Mouse (Mus musculus): ENCODE measurements around the gene Olfr904. TPM values are rescaled to one million over a fixed set of nuclear protein-coding genes. Genes with fewer than 3 reads are reported as not detected.
"Not testable (repeated sequence)": the region's sequence is repeated elsewhere in the genome, so short reads cannot be mapped to it uniquely, and the experiment has no call there.

Gene Olfr904
- not detected in 2 replicates for polyA plus RNA-seq (2015; fragmentation: Nextera tagmentation; extraction: Ambion mirVana)

DNA sequence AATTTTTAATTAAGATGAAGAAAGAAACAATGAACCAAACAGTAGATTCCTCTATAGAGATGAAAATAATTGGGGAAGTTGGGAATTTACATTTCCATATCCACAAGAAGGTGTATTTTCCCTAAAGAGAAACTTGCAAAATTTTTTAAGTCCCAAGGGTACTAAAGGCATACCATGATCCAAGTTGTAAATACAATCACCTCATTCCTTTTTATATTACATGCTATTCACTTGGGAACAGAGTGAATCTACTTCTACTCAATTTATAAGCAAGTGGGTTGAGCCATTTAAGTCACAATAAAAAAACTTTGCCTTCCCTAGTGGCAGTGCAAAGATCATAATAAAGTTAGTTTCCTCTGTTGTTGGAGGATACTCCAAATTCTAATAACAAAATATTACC is at the start of gene Olfr904:
TSS of gene Olfr904 (plus strand) at position 301 of the 400 bp plus-strand sequence.
- Histone ChIP-seq H3K27me3 (ENCODE audit: control insufficient read depth, insufficient read depth, low read length) (no peaks in the 10 kb centered on the region), H3K4me1 (ENCODE audit: control insufficient read depth, insufficient read depth, low read length) (no peaks in the 10 kb centered on the region), H3K9ac (ENCODE audit: low read length) (no peak within 1 kb of the TSS), H3K4me2 (ENCODE audit: low read depth, low read length) (no peak within 1 kb of the TSS), H3K4me3 (replicated peaks; ENCODE audit: low read length) (no peak within 1 kb of the TSS), H3K27ac (ENCODE audit: low read length) (no peak within 1 kb of the TSS), H3K36me3 (ENCODE audit: control insufficient read depth, insufficient read depth, low read length) (no peaks in the 10 kb centered on the region), H3K9me3 (replicated peaks; ENCODE audit: control insufficient read depth, low read length) (no peaks in the 10 kb centered on the region)
- ATAC-seq (ENCODE audit: insufficient read depth, low FRiP score) = no peak

DNA sequence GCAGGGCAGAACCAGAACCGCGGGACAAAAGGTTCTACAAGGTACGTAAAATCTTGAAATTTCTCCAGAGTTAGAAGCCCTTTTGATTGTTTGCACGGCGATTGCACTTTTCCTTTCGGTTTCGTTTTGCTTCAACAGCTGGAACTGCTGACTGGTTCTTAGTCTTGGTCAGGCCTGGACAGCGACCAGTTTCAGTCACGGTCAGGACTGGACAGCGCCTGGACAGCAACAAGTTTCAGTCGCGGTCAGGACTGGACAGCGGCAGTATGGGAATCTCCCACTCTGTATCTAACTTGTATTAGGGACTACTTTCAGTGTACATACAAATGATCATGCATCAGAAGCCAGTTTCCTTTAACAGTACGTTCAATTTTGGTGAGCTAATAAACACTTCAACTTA is 49.4 kb upstream of the Olfr904 start:
- H3K4me3 ChIP-seq (replicated peaks; ENCODE audit: low read length); H3K27me3 ChIP-seq (ENCODE audit: control insufficient read depth, insufficient read depth, low read length); H3K36me3 ChIP-seq (ENCODE audit: control insufficient read depth, insufficient read depth, low read length); H3K9ac ChIP-seq (ENCODE audit: low read length); H3K9me3 ChIP-seq (replicated peaks; ENCODE audit: control insufficient read depth, low read length); ATAC-seq (ENCODE audit: insufficient read depth, low FRiP score); H3K4me1 ChIP-seq (ENCODE audit: control insufficient read depth, insufficient read depth, low read length); H3K27ac ChIP-seq (ENCODE audit: low read length); H3K4me2 ChIP-seq (ENCODE audit: low read depth, low read length): not testable (repeated sequence)
- 86% methylated on average over 14 of the region's 14 CpGs for WGBS

DNA sequence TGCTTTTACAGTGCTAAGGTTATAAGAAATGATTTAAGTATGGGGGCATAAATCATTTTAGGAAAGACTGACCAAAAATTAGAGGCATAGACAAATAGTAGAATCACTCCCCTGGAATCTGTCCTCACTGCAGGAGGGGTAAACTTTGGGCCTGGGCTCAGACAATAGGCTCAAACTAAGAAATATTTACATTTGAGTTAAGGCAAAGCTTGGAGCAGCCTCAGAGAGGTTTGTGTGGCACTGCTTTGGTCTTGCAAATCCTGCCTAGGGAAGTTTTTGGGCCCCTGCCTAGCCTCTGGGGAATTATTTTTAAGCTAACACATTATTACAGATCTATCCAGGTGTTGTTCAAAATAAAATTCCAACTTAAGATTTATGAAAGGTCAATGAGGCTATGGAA is 39.1 kb upstream of the Olfr904 start:
- Histone ChIP-seq H3K9ac (ENCODE audit: low read length) (no peak overlapping the region), H3K4me2 (ENCODE audit: low read depth, low read length) (no peak overlapping the region), H3K27me3 (ENCODE audit: control insufficient read depth, insufficient read depth, low read length) (no peaks in the 10 kb centered on the region), H3K27ac (ENCODE audit: low read length) (no peak overlapping the region), H3K4me3 (replicated peaks; ENCODE audit: low read length) (no peak overlapping the region), H3K4me1 (ENCODE audit: control insufficient read depth, insufficient read depth, low read length) (no peaks in the 10 kb centered on the region), H3K9me3 (replicated peaks; ENCODE audit: control insufficient read depth, low read length) (no peaks in the 10 kb centered on the region), H3K36me3 (ENCODE audit: control insufficient read depth, insufficient read depth, low read length) (no peaks in the 10 kb centered on the region)
- ATAC-seq (ENCODE audit: insufficient read depth, low FRiP score) = no peak

DNA sequence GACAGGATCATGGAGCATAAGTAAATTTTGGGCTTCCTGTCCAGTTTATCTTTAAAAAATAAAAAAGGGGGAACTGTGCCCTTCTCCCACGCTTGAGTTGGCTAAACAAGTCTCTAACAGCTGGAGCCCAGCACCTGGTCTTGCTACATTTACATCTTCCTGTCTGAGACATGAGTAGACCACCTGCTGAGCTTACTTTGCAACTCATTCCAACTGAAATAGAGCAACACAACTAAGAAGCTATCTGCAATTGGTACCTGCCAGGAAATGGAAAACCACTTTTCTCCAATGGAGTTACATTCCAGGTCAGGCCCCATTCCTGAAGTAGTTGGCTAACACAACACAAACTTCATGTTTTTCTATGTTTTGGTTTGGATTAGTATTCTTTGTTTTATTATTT is 35.9 kb upstream of the Olfr904 start:
- H3K9ac ChIP-seq (ENCODE audit: low read length) = no peak overlapping the region
- H3K4me3 ChIP-seq (replicated peaks; ENCODE audit: low read length) = no peak overlapping the region
- no peaks in the 10 kb centered on the region for H3K4me1 ChIP-seq (ENCODE audit: control insufficient read depth, insufficient read depth, low read length)
- no peaks in the 10 kb centered on the region for H3K27me3 ChIP-seq (ENCODE audit: control insufficient read depth, insufficient read depth, low read length)
- no peak overlapping the region for H3K27ac ChIP-seq (ENCODE audit: low read length)
- WGBS = 46% methylated on average over 1 of the region's 1 CpGs
- no peaks in the 10 kb centered on the region for H3K9me3 ChIP-seq (replicated peaks; ENCODE audit: control insufficient read depth, low read length)
- H3K4me2 ChIP-seq (ENCODE audit: low read depth, low read length) = no peak overlapping the region
- H3K36me3 ChIP-seq (ENCODE audit: control insufficient read depth, insufficient read depth, low read length) = no peaks in the 10 kb centered on the region
- ATAC-seq (ENCODE audit: insufficient read depth, low FRiP score) = no peak

DNA sequence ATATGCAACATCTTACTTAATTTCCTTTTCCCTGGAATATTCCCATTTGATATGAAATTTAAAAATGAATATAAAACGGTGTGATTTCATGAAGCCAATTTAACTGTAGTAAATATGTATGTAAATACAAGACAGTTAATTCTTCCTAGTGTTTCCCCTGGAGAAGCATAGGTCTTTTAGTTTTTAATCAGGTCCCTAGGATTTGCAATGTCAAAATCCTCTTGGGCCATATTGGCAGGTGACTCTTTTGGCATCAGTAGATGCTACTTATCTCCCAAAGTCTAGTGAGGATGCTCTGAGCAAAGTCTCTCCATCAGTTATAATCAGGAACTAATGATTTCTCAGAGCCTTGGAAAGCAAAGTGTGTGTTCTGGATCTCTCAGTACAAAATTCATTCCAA is 33.8 kb upstream of the Olfr904 start, which contains the start of gene Olfr901:
TSS of gene Olfr901 (plus strand) at position 301 of the 400 bp plus-strand sequence.
- Histone ChIP-seq H3K27ac (ENCODE audit: low read length) (no peak within 1 kb of the TSS), H3K9ac (ENCODE audit: low read length) (no peak within 1 kb of the TSS), H3K27me3 (ENCODE audit: control insufficient read depth, insufficient read depth, low read length) (no peaks in the 10 kb centered on the region), H3K36me3 (ENCODE audit: control insufficient read depth, insufficient read depth, low read length) (no peaks in the 10 kb centered on the region), H3K4me1 (ENCODE audit: control insufficient read depth, insufficient read depth, low read length) (no peaks in the 10 kb centered on the region), H3K4me3 (replicated peaks; ENCODE audit: low read length) (no peak within 1 kb of the TSS), H3K9me3 (replicated peaks; ENCODE audit: control insufficient read depth, low read length) (no peaks in the 10 kb centered on the region), H3K4me2 (ENCODE audit: low read depth, low read length) (no peak within 1 kb of the TSS)
- no peak for ATAC-seq (ENCODE audit: insufficient read depth, low FRiP score)
- 90% methylated on average over 1 of the region's 1 CpGs for WGBS

DNA sequence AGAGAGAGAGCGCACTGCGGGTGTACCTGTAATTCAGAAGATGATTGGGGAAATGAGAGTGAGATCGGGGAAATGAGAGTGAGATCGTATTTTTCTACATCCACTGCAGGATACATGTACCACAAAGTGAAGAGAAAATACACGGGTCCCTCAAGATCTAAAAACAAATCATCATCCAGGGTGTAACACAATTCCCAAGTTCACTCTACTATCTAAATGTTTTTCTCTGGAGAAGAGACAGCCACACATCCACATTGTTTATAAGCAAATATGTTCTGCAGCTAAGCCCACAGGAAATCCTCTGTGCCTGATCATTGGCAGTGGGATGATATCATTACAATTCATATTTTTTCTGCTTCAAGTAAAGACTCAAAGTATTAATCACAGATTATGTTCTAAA is 15.6 kb upstream of the Olfr904 start, which contains the start of gene Olfr902:
TSS of gene Olfr902 (plus strand) at position 301 of the 400 bp plus-strand sequence.
- no peak within 1 kb of the TSS for H3K9ac ChIP-seq (ENCODE audit: low read length)
- H3K9me3 ChIP-seq (replicated peaks; ENCODE audit: control insufficient read depth, low read length) = no peaks in the 10 kb centered on the region
- no peak within 1 kb of the TSS for H3K4me2 ChIP-seq (ENCODE audit: low read depth, low read length)
- no peak within 1 kb of the TSS for H3K27ac ChIP-seq (ENCODE audit: low read length)
- no peak within 1 kb of the TSS for H3K4me3 ChIP-seq (replicated peaks; ENCODE audit: low read length)
- no peaks in the 10 kb centered on the region for H3K4me1 ChIP-seq (ENCODE audit: control insufficient read depth, insufficient read depth, low read length)
- WGBS = 87% methylated on average over 5 of the region's 5 CpGs
- ATAC-seq (ENCODE audit: insufficient read depth, low FRiP score) = no peak
- no peaks in the 10 kb centered on the region for H3K36me3 ChIP-seq (ENCODE audit: control insufficient read depth, insufficient read depth, low read length)
- no peaks in the 10 kb centered on the region for H3K27me3 ChIP-seq (ENCODE audit: control insufficient read depth, insufficient read depth, low read length)

DNA sequence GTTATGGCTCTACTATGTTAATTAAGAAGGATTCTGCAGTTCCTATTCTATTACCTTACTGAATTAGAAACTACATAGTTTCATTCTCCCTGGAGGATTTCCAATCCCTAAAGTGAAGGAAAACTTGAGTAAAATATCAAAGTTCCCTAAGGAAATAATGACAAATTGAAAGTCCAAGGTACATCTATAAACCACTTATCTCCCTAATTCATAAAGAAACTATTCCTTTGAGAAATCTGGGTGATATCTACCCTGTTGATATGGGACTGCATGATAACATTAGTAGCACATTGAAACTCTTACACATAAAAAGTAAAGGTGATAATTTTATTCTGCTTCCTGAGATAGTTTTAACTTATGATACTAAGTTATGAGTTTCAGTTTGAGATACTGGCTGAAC is 7.9 kb downstream of the Olfr904 start, which contains the start of gene Olfr905:
TSS of gene Olfr905 (plus strand) at position 301 of the 400 bp plus-strand sequence.
- no peaks in the 10 kb centered on the region for H3K9me3 ChIP-seq (replicated peaks; ENCODE audit: control insufficient read depth, low read length)
- H3K36me3 ChIP-seq (ENCODE audit: control insufficient read depth, insufficient read depth, low read length) = no peaks in the 10 kb centered on the region
- no peak within 1 kb of the TSS for H3K4me3 ChIP-seq (replicated peaks; ENCODE audit: low read length)
- H3K27ac ChIP-seq (ENCODE audit: low read length) = no peak within 1 kb of the TSS
- no peak within 1 kb of the TSS for H3K4me2 ChIP-seq (ENCODE audit: low read depth, low read length)
- no peak for ATAC-seq (ENCODE audit: insufficient read depth, low FRiP score)
- H3K9ac ChIP-seq (ENCODE audit: low read length) = no peak within 1 kb of the TSS
- no peaks in the 10 kb centered on the region for H3K4me1 ChIP-seq (ENCODE audit: control insufficient read depth, insufficient read depth, low read length)
- H3K27me3 ChIP-seq (ENCODE audit: control insufficient read depth, insufficient read depth, low read length) = no peaks in the 10 kb centered on the region

DNA sequence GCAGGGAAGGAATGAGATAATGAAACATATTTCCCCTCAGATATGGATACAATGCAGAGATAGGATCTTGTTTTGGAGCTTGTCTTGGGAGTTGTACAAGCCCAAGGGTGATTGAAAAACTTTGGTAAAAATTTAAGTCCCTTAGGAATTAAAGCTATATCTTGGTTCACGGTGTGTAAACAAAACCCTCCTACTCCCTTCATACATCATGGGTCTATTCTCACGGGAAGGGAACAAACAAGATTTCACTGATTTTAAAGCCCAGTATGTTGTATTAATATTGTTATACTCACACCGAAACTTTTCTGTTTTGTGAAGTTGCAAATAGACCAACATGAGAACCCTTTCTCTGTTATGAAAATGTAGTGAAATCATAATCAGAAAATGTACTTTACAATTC is 23.8 kb downstream of the Olfr904 start, which contains the start of gene Olfr906:
TSS of gene Olfr906 (plus strand) at position 301 of the 400 bp plus-strand sequence.
- no peak within 1 kb of the TSS for H3K27ac ChIP-seq (ENCODE audit: low read length)
- 70% methylated on average over 3 of the region's 3 CpGs for WGBS

DNA sequence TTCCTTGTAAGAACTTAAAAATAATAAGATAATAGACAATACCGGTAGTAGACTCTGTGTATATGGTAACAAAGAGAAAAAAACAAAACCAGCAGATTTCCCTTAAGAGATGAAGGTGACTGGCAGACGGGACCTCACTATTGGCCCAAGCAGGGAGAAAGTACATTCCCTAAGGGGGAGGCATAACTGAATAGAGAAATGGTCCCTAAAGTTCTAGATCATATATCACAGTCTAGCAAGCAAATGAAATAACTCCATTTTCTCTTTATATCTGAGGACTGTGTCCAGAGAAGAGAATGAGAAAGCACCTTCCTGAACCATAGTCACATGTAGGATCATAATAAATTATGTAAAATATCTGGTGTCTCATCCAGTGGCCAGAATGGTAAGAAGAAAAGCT is 32.6 kb downstream of the Olfr904 start, which contains the start of gene Olfr907:
TSS of gene Olfr907 (plus strand) at position 301 of the 400 bp plus-strand sequence.
- Histone ChIP-seq H3K36me3 (ENCODE audit: control insufficient read depth, insufficient read depth, low read length) (no peaks in the 10 kb centered on the region), H3K4me1 (ENCODE audit: control insufficient read depth, insufficient read depth, low read length) (no peaks in the 10 kb centered on the region), H3K9me3 (replicated peaks; ENCODE audit: control insufficient read depth, low read length) (no peaks in the 10 kb centered on the region), H3K4me2 (ENCODE audit: low read depth, low read length) (no peak within 1 kb of the TSS), H3K9ac (ENCODE audit: low read length) (no peak within 1 kb of the TSS), H3K27me3 (ENCODE audit: control insufficient read depth, insufficient read depth, low read length) (no peaks in the 10 kb centered on the region), H3K4me3 (replicated peaks; ENCODE audit: low read length) (no peak within 1 kb of the TSS), H3K27ac (ENCODE audit: low read length) (no peak within 1 kb of the TSS)
- WGBS = 74% methylated on average over 2 of the region's 2 CpGs
- no peak for ATAC-seq (ENCODE audit: insufficient read depth, low FRiP score)

More for the DNA sequence above, 23.8 kb downstream of the Olfr904 start, which contains the start of gene Olfr906:
- H3K9ac ChIP-seq (ENCODE audit: low read length) = no peak within 1 kb of the TSS
- H3K4me2 ChIP-seq (ENCODE audit: low read depth, low read length) = no peak within 1 kb of the TSS
- H3K9me3 ChIP-seq (replicated peaks; ENCODE audit: control insufficient read depth, low read length) = no peaks in the 10 kb centered on the region
- no peaks in the 10 kb centered on the region for H3K36me3 ChIP-seq (ENCODE audit: control insufficient read depth, insufficient read depth, low read length)
- ATAC-seq (ENCODE audit: insufficient read depth, low FRiP score) = no peak
- H3K4me1 ChIP-seq (ENCODE audit: control insufficient read depth, insufficient read depth, low read length) = no peaks in the 10 kb centered on the region
- no peak within 1 kb of the TSS for H3K4me3 ChIP-seq (replicated peaks; ENCODE audit: low read length)
- H3K27me3 ChIP-seq (ENCODE audit: control insufficient read depth, insufficient read depth, low read length) = no peaks in the 10 kb centered on the region

All from stomach, embryonic 16.5 days (tissue).